Comparison of ENCODE assay signal across 13 mouse cellular contexts in the genomic region with DNA sequence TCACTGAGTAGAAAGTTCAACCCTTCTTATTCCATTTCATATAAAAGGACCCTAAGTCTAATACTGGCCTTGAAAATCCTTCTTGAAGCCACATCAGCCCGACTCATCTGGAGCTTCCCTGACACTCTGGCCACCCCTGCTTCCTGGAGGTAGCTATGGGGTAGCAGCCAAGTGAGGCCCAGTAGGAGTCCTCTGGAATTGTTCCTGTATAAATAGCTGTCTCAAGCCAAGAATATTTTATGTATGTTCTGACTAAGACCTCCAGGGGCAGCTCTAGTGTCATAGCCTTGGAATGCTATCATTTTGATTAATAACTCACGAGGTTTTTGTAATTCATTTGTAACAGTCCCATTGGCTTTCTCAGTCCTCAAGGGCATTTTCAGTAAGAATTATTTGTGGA.
A peak's percentile ranks its signal among the peaks of the same experiment; 100 is the strongest.
DNase-seq lines count a peak whose midpoint lies in the region; ATAC-seq and TF ChIP-seq lines count a peak whose summit lies in the region.
"Had no signal": no experiment of that assay in that cellular context is flagged by ENCODE, and none has a peak within 500 bp of the region (broad histone marks: within the 10 kb centered on the region; RNA-seq: fewer than 3 reads in every experiment).

No protein-coding gene starts in this region.

- H3K27ac ChIP-seq in embryonic facial prominence, embryonic 14.5 days (replicated peaks; ENCODE audit: low read depth, low read length), result no peak overlapping the region
- no peak overlapping the region for H3K27ac ChIP-seq in embryonic facial prominence, embryonic 10.5 days (replicated peaks)
- H3K27ac ChIP-seq in midbrain, postnatal 0 days (ENCODE audit: low read depth, low read length), result no peak overlapping the region
- no peak overlapping the region for H3K27ac ChIP-seq in midbrain, embryonic 10.5 days (replicated peaks)
- H3K27ac ChIP-seq: heart, adult 2 months; stomach, embryonic 15.5 days had no signal

- no peak for ATAC-seq in embryonic facial prominence, embryonic 14.5 days (ENCODE audit: low read depth)
- ATAC-seq in midbrain, postnatal 0 days (ENCODE audit: low FRiP score), result no peak

- no peak overlapping the region for H3K4me3 ChIP-seq in embryonic facial prominence, embryonic 14.5 days (ENCODE audit: low read depth, low read length)
- no peak overlapping the region for H3K4me3 ChIP-seq in embryonic facial prominence, embryonic 10.5 days
- H3K4me3 ChIP-seq in midbrain, postnatal 0 days (ENCODE audit: low read depth, low read length), result no peak overlapping the region
- H3K4me3 ChIP-seq in midbrain, embryonic 10.5 days, result no peak overlapping the region
- H3K4me3 ChIP-seq: heart, adult 2 months; stomach, embryonic 15.5 days had no signal

- peaks cover 7% of the 10 kb centered on the region; the same call in 1 of the 2 replicates for H3K4me1 ChIP-seq in embryonic facial prominence, embryonic 14.5 days (ENCODE audit: control insufficient read depth, insufficient read depth, low read length)
- peaks cover 4% of the 10 kb centered on the region; the same call in 1 of the 2 replicates for H3K4me1 ChIP-seq in embryonic facial prominence, embryonic 10.5 days
- 0 out of 2 replicates have a peak, but pooled peaks cover 3% of the 10 kb centered on the region for H3K4me1 ChIP-seq in midbrain, postnatal 0 days (ENCODE audit: insufficient read depth, low read length)
- no peaks in the 10 kb centered on the region; the same call in 1 of the 2 replicates for H3K4me1 ChIP-seq in midbrain, embryonic 10.5 days
- H3K4me1 ChIP-seq: stomach, embryonic 15.5 days had no signal

- DNase-seq in embryonic facial prominence, embryonic 14.5 days (ENCODE audit: low spot score), result peak; percentile 70
- no peak for DNase-seq in embryonic facial prominence, embryonic 10.5 days (ENCODE audit: low spot score)
- no peak for DNase-seq in midbrain, postnatal 0 days (ENCODE audit: low spot score)
- no peak for DNase-seq in midbrain, embryonic 10.5 days (ENCODE audit: low spot score)
- peak; percentile 38 for DNase-seq in gonadal fat pad, adult 2 months (ENCODE audit: low read depth)
- no peak for DNase-seq in embryo, embryonic 11 days
- no peak for DNase-seq in B cell, adult 2 months
- DNase-seq in spleen, postnatal 14 days (ENCODE audit: low spot score in 2 of 2), result no peak
- DNase-seq: cerebellum, postnatal 25 days; heart, adult 2 months; layer of hippocampus, adult 9-11 months; right cerebral cortex, postnatal 4 days had no signal

- H3K9me3 ChIP-seq in embryonic facial prominence, embryonic 14.5 days (ENCODE audit: control insufficient read depth, low read length), result no peaks in the 10 kb centered on the region
- no peaks in the 10 kb centered on the region for H3K9me3 ChIP-seq in embryonic facial prominence, embryonic 10.5 days
- H3K9me3 ChIP-seq in midbrain, postnatal 0 days (ENCODE audit: low read length), result no peaks in the 10 kb centered on the region
- no peaks in the 10 kb centered on the region for H3K9me3 ChIP-seq in midbrain, embryonic 10.5 days (replicated peaks)
- H3K9me3 ChIP-seq: stomach, embryonic 15.5 days had no signal

- H3K9ac ChIP-seq in embryonic facial prominence, embryonic 14.5 days (ENCODE audit: low read depth, low read length), result no peak overlapping the region
- no peak overlapping the region for H3K9ac ChIP-seq in midbrain, postnatal 0 days (replicated peaks; ENCODE audit: low read length, poor library complexity, severe bottlenecking)
- H3K9ac ChIP-seq: stomach, embryonic 15.5 days had no signal

- 0 out of 2 replicates have a peak, but pooled peaks have one; percentile 7 for TF ChIP-seq CTCF in midbrain, postnatal 0 days (IDR thresholded peaks at IDR 0.05)

- WGBS in embryonic facial prominence, embryonic 14.5 days, result 45% methylated on average over 2 of the region's 2 CpGs
- WGBS in embryonic facial prominence, embryonic 10.5 days, result 86% methylated on average over 2 of the region's 2 CpGs
- WGBS in midbrain, postnatal 0 days, result 67% methylated on average over 2 of the region's 2 CpGs
- 90% methylated on average over 2 of the region's 2 CpGs for WGBS in midbrain, embryonic 10.5 days

- H3K27me3 ChIP-seq in embryonic facial prominence, embryonic 14.5 days (replicated peaks; ENCODE audit: control insufficient read depth, insufficient read depth, low read length), result no peaks in the 10 kb centered on the region
- H3K27me3 ChIP-seq in embryonic facial prominence, embryonic 10.5 days (replicated peaks; ENCODE audit: low read depth, poor library complexity, severe bottlenecking), result no peaks in the 10 kb centered on the region
- H3K27me3 ChIP-seq in midbrain, postnatal 0 days (ENCODE audit: insufficient read depth, low read length), result no peaks in the 10 kb centered on the region
- H3K27me3 ChIP-seq in midbrain, embryonic 10.5 days (ENCODE audit: low read depth, poor library complexity, severe bottlenecking), result no peaks in the 10 kb centered on the region
- H3K27me3 ChIP-seq: stomach, embryonic 15.5 days had no signal

- no peak overlapping the region for H3K4me2 ChIP-seq in embryonic facial prominence, embryonic 14.5 days (ENCODE audit: low read depth, low read length)
- no peak overlapping the region for H3K4me2 ChIP-seq in midbrain, postnatal 0 days (ENCODE audit: low read depth, low read length, poor library complexity, severe bottlenecking)
- H3K4me2 ChIP-seq: stomach, embryonic 15.5 days had no signal

- no peaks in the 10 kb centered on the region for H3K36me3 ChIP-seq in embryonic facial prominence, embryonic 14.5 days (ENCODE audit: control insufficient read depth, insufficient read depth, low read length)
- no peaks in the 10 kb centered on the region for H3K36me3 ChIP-seq in embryonic facial prominence, embryonic 10.5 days (replicated peaks)
- H3K36me3 ChIP-seq in midbrain, postnatal 0 days (ENCODE audit: insufficient read depth, low read length), result no peaks in the 10 kb centered on the region
- no peaks in the 10 kb centered on the region for H3K36me3 ChIP-seq in midbrain, embryonic 10.5 days
- H3K36me3 ChIP-seq: stomach, embryonic 15.5 days had no signal

Comparison
In these comparisons a context has a peak if more than half of its experiments do, and no peak if none do; other contexts are left out.
1. DNase-seq: peak in embryonic facial prominence, embryonic 14.5 days (single experiment) and gonadal fat pad, adult 2 months (single experiment); none in embryonic facial prominence, embryonic 10.5 days (single experiment), midbrain, postnatal 0 days (single experiment), midbrain, embryonic 10.5 days (single experiment), embryo, embryonic 11 days (single experiment), B cell, adult 2 months (0 of 2) and spleen, postnatal 14 days (0 of 2).